ENCODE assay signal across 22 mouse cellular contexts in the genomic region with DNA sequence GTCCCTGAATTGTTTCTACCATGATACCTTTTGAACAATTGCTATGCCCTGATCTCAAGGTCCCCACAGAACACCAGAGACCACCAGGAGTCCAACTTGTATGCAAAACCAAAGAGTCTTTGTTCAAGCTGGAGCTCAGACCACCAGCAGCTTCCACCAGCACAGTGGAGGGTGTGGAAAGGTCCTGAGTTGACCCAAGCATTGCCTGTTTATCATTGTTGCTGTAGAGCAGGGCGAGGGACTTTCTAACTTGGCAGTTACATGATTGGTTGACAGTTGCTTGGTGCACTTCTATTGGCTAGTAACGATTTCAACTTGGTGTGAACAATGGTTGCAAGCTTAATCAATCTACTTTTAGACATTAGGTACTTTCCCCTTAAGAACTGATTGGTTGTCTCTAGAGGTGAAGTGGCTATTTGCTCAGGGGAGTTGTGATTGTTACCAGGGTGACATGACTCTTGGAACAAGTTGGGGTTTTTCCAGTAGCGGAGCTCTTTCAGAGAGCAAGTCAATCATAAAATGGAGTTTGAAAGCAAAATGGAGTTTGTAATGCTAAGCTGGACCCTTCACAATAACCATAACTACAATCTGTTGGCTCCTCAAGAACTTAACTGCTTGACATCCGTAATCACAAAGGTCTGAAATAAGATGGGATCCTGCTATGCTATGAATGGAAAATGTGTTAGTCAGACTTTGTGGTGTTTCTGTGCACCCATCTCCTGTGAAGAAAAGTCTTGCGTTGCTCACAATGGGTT.
DNase-seq lines count a peak whose midpoint lies in the region; ATAC-seq lines count a peak whose summit lies in the region.
"Had no signal": no experiment of that assay in that cellular context is flagged by ENCODE, and none has a peak within 500 bp of the region (broad histone marks: within the 10 kb centered on the region; RNA-seq: fewer than 3 reads in every experiment).

No protein-coding gene starts in this region.

- H3K9me3 ChIP-seq in heart, embryonic 12.5 days (replicated peaks), result 0 out of 2 replicates have a peak, but pooled peaks cover 2% of the 10 kb centered on the region
- H3K9me3 ChIP-seq in intestine, embryonic 15.5 days, result no peaks in the 10 kb centered on the region
- H3K9me3 ChIP-seq: embryonic facial prominence, embryonic 10.5 days; embryonic facial prominence, embryonic 12.5 days; forebrain, embryonic 12.5 days had no signal

- H3K9ac ChIP-seq in heart, embryonic 12.5 days, result no peak overlapping the region
- no peak overlapping the region for H3K9ac ChIP-seq in intestine, embryonic 15.5 days
- H3K9ac ChIP-seq: embryonic facial prominence, embryonic 12.5 days; forebrain, embryonic 12.5 days had no signal

- ATAC-seq in heart, embryonic 12.5 days (ENCODE audit: insufficient number of reproducible peaks, low FRiP score), result no peak
- ATAC-seq in CD4-positive, CD25-positive, alpha-beta regulatory T cell, adult 4 months, result peak; percentile 20
- no peak for ATAC-seq in intestine, embryonic 15.5 days
- ATAC-seq: activated CD4-positive, CD25-positive, alpha-beta regulatory T cell, adult 4 months; forebrain, embryonic 14.5 days; forebrain, embryonic 16.5 days; Patski had no signal

- no peaks in the 10 kb centered on the region for H3K4me1 ChIP-seq in heart, embryonic 12.5 days (replicated peaks)
- H3K4me1 ChIP-seq in intestine, embryonic 15.5 days (replicated peaks), result no peaks in the 10 kb centered on the region
- H3K4me1 ChIP-seq: embryonic facial prominence, embryonic 10.5 days; embryonic facial prominence, embryonic 12.5 days had no signal

- H3K27me3 ChIP-seq in heart, embryonic 12.5 days (replicated peaks), result no peaks in the 10 kb centered on the region
- H3K27me3 ChIP-seq in intestine, embryonic 15.5 days (replicated peaks), result no peaks in the 10 kb centered on the region
- H3K27me3 ChIP-seq: embryonic facial prominence, embryonic 12.5 days; forebrain, embryonic 12.5 days had no signal

- H3K4me3 ChIP-seq in heart, embryonic 12.5 days, result no peak overlapping the region
- no peak overlapping the region for H3K4me3 ChIP-seq in intestine, embryonic 15.5 days (replicated peaks)
- H3K4me3 ChIP-seq: embryonic facial prominence, embryonic 10.5 days; embryonic facial prominence, embryonic 12.5 days; forebrain, embryonic 12.5 days had no signal

- no peak overlapping the region for H3K27ac ChIP-seq in heart, embryonic 12.5 days (ENCODE audit: poor library complexity, severe bottlenecking)
- no peak overlapping the region for H3K27ac ChIP-seq in intestine, embryonic 15.5 days
- H3K27ac ChIP-seq: embryonic facial prominence, embryonic 10.5 days; embryonic facial prominence, embryonic 12.5 days; forebrain, embryonic 12.5 days had no signal

- WGBS in heart, embryonic 12.5 days, result 73% methylated on average over 5 of the region's 5 CpGs
- 84% methylated on average over 5 of the region's 5 CpGs for WGBS in intestine, embryonic 15.5 days

- H3K36me3 ChIP-seq in heart, embryonic 12.5 days, result no peaks in the 10 kb centered on the region
- no peaks in the 10 kb centered on the region for H3K36me3 ChIP-seq in intestine, embryonic 15.5 days
- H3K36me3 ChIP-seq: embryonic facial prominence, embryonic 10.5 days; embryonic facial prominence, embryonic 12.5 days; forebrain, embryonic 12.5 days; G1E had no signal

- H3K4me2 ChIP-seq in heart, embryonic 12.5 days, result no peak overlapping the region
- H3K4me2 ChIP-seq in intestine, embryonic 15.5 days (replicated peaks), result no peak overlapping the region
- H3K4me2 ChIP-seq: embryonic facial prominence, embryonic 12.5 days; forebrain, embryonic 12.5 days had no signal

- peak; percentile 62 for DNase-seq in heart, adult 11 months
- peak; percentile 24 for DNase-seq in A20 (ENCODE audit: low read depth, low spot score)
- peak; percentile 4 for DNase-seq in induced T-regulatory cell, adult 2 months (ENCODE audit: low read depth)
- DNase-seq in kidney, adult 11 months, result no peak
- DNase-seq: adrenal gland, adult 8-10 months; adrenal gland, postnatal 14 days; cerebellum, adult 11-12 months; cerebellum, adult 2 months; cerebellum, adult 9-10 months; cerebellum, postnatal 10 days; cerebellum, postnatal 25 days had no signal
